Mouse (Mus musculus): Measurements from ENCODE around the gene Grk5.

The Grk5 gene

DNA sequence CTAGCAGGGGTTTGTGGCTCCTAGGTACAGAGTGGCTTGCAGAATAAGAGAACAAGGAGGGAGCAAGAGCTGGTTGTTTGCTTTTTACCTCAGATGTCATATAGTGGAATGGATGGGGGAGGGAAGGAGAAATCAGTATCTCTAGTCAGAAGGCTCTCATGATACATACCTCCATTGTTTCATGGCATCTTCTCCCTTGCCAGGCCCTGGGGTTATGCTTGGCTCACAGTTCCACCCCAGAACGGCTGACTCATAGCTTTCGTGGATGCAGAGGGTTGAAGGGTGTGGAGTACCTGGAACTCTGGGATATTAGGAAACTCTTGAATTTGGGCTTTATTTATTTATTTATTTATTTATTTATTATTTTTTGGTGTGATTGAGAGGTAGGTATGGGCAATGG is 84.0 kb downstream of the Grk5 start:
- no peak for DNase-seq (ENCODE audit: low spot score)

DNA sequence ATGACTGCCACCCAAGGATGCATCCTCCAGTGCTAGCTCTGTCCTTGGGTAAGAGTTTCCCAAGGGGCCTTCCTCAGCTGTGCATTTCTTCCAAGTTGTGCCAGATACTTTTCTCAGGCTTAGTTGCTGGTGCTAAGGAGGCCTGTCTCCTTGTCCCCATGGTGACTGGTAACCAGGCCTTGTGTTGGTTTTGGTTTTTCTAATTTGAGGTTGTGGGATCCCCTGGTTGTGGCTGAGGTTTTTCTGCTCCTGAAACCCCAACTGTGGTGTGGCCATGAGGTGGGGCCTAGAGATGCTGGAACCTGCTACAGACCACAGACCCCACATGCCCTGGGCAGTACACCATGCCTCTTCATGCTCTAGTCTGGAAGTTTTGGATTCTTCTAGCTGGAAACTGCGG is 90.0 kb downstream of the Grk5 start:
- no peak for DNase-seq (ENCODE audit: low spot score)

DNA sequence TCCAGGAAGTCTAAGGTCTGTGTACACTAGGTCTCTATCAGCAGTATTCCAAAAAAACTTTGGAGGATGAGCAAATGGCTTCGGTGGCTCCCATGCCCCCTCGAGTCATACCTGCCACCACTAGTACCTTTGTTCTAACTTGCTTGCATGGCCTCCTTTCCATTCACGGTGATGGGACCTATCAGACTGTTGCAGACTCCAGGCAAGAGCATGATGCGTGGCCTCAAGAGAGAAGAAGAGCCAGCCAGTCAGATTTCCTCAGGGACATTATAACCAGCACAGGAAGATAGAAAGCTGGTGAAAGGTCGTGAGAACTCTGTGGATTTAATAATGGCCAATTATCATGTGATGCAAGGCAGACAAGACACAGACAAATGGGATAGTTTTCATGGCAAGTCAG is 91.8 kb downstream of the Grk5 start:
- no peak for DNase-seq (ENCODE audit: low spot score)

DNA sequence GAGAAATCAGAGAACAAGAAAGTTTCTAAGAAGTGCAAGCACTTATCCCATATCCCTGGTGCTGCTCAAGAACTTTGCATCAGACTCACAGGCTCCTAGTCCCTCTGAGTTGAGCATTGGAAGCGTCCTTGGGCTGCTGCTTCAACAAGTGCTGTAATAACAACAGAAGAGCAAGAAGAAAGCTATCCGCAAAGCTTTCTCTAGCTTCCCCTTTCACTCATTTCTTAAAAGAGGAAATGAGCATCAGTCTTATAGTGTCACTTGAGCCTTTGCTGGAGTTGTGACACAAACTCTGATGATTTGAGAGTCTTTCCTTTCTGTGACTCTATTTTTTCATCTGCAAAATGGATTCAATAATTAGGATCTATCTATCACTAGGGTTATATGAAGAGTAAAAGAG is 92.3 kb downstream of the Grk5 start:
- no peak for DNase-seq (ENCODE audit: low spot score)

DNA sequence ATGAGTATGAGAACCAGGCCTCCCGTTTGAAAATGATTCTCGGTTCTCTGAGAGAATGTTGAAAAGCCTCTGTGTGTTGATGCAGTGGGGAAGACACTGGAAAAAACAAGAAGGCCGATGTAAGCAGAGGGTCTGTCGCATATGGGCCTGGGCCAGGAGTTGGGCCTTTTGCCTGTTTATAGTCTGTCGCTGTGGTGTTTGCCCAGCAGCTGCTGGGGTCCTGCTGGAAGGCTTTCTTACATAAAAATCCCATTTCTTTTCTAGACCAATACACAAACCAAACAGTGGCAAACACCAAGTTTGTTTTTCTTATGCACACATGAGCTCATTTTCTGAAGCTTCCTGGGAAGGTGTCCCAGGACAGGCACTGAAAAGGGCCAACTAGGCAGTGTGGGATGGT is 100.2 kb downstream of the Grk5 start:
- DNase-seq (ENCODE audit: low spot score), result no peak

DNA sequence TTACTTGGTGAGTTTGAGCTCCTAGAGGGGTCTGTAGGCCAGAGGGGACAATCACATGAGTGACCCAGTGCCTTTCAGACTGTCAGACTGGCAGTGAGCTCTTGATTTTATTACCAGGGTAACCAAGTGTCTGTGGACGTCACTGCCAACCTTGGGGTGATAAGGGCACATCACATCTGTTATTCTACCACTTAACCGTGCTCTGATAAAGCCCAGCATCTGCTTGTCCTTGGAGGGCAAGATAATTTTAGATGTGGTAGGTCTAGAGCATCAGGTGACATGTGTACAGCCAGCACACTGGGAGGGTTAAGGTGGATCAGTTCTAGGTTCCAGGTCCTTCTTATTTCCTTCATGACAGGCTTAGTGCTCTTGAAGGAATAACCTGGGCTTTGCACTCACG is 104.7 kb downstream of the Grk5 start:
- DNase-seq (ENCODE audit: low spot score), result no peak

DNA sequence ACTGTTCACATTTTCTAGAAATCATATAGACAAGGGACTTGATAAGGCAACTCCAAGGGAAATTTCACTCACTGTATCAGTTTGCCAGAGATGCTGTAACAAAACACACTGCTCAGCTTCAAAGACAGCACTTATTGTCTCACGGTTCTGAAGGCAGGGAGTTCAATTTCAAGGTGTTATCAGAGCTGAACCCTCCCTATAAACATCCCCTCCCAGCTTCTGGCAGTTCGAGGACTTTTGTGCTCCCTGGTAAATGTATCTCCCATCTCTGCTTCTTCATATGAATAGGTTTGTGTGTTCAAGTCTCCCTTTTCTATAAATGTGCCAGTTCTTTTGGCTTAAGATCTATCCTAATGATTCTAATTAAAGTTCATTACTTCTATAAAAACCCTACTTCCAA is 105.3 kb downstream of the Grk5 start:
- DNase-seq (ENCODE audit: low spot score), result no peak

DNA sequence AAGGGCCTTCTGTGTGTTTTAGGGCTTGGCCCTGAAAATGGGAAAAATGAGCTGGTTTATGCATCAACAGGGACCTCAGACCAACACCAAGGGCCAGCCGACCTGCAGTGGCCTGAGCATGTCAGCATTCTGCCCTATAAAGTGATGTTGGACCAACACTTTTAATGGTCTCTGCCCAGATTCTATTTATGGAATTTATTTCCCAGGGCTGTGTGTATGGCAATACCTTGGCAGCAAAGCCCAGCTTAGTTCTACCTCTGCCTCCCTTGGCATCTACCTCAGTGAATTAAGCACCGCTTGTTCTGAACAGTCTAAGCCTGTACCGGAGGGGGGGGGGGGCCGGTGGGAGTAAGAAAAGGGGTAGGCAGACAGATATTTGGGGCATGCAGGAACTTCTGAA is 108.2 kb downstream of the Grk5 start:
- no peak for DNase-seq (ENCODE audit: low spot score)

DNA sequence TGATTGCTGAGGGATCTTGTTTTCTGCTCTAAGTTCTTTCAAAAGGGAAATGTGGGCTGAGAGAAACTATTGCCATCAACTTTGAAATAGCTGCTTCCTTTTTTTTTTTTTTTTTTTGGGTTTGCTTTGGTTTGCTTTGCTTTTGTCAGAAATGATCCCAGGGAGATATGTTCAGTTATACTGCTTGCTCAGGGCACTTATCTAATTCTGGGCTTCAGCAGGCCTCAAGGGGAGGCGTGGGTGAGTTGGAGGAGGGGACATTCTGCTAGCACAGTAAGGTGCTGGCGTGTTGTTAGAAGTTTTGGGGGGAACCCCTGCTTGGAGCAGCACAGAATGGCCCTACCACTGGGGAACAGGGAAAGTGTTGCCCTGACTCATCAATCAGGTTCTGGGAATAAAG is 110.1 kb downstream of the Grk5 start:
- no peak for DNase-seq (ENCODE audit: low spot score)

DNA sequence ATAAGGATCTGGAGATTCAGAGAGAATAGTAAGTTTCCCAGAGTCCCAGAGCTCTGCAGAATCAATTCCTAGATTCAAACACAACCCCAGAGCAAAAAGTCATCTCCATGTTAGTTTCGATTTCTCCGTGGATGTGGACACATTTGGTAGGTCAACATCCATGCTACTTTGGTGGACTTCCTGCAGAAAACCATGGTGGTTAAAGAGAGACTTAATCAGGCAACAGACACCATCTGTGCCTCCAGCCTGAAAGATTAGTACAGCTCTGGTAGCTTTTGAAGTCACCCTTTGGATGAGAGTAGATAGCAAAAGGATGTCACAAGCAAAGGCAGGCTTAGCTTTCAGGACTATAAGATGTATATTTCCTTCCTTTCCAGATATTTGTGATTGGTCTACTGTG is 111.4 kb downstream of the Grk5 start:
- DNase-seq (ENCODE audit: low spot score), result no peak

DNA sequence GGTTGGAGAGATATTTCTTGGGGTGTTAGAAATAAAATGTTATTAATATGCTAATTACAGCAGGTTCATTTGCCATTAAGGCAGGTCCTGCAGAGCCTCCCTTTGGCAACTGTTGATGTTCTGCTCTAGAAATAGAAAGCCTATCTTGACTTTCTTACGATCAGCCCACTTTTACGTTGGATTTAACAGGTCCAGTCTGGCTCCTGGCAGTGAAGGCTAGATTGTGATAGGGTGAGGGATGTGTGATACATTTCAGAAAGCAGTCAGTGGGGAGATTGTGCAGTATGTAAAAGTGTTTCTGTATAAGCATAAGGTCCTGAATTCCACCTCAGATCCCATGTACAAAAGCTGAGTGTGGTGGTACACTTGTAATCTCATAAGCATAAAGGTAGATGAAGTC is 119.7 kb downstream of the Grk5 start:
- DNase-seq (ENCODE audit: low spot score), result no peak

DNA sequence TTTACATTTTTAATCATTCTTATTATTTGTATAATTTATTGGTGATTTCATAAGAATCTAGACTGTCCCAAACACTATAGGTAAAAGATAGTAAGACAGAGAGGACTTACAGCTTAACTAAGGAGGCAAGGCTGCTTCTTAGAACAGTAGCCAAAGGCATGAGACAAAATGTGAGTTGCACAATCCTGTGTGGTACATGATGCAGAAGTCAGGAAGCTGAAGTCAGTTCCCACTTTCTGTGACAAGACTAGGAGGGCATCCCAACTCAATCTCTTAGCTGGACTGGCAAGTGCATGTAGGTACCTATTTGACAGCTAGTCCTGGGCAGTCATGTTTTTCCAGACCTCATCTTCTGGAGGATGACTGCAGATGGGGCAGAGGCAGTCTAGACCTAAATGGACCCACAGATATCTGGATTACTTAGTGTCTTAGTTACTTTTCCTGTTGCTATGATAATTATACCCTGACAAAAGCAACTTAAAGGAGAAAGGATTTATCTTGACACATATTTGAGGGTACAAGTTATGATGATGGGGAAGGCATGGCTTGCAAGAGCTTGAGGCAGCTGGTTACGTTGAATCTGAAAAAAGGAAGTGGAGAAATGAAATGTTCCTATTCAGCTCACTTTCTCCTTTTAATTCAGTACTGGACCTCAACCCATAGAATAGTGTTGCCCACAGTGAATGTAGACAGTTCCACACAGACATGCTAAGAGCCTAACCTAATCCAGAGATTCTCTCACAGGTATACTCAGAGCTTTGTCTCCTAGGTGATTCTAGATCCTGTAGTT is 128.1 kb downstream of the Grk5 start:
- DNase-seq (ENCODE audit: low spot score), result no peak

DNA sequence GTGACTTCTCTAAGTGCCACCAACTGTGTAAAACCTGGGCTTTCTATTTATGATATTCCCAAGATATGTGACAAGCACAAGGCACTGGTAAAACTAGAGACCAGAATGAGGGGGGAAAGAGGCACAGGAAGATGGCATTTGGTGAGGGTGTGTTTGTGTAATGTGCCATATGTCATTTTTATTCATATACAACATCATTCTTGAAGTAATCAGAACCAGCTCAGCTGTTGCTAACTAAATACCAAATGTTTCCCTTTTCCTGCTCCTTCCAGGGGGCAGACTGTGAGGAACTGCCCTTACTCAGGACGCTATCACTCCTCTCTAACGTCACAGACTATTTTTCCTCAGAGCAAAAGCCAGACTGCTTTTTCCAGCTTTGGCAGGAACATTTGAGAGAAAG is 132.0 kb downstream of the Grk5 start:
- no peak for DNase-seq (ENCODE audit: low spot score)

DNA sequence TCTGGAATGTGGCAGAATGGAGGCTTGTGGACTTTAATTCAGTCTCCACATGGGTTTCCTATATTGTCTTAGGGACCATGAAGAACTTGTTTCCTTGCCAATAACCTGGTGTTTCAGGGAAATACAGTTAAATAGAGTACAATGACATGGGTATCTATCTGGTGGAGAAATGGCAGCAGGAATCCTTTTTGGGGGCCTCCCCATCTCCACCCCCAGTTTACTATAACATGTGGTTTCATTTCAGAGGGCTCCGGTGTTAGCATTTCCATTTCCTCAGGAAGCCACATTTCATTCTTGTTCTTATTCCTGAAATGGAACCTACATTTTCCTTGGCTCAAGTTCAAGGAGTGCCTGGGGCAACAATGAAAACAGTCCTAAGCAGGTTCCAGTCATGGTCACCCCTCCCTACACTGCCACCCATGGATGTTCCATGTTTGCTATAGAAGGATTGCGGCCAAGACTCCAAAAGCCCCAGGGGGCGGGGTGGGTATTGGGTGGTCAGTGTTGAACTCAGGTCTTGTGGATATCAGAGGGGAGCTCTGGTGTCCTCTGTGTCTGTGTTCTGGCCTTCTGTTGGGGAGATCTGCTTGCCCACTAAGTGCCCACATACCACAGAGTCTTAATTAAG is 132.5 kb downstream of the Grk5 start:
- no peak for DNase-seq (ENCODE audit: low spot score)

DNA sequence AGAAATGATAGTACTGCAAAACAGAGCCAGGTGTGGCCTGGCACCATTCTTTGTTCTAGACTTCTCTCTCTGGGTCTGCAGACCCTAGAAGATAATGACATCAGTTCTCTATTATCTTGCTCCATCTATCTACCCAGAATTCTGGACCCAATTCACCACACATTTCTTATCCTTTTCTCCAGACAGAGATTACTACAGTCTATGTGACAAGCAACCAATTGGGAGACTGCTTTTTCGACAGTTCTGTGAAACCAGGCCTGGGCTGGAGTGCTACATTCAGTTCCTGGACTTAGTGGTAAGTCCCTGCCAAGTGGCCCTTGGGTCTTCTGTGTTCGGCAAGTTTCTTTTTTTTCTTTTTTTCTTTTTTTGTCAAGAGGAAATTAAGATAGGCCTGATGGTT is 142.0 kb downstream of the Grk5 start:
- DNase-seq (ENCODE audit: low spot score), result no peak

DNA sequence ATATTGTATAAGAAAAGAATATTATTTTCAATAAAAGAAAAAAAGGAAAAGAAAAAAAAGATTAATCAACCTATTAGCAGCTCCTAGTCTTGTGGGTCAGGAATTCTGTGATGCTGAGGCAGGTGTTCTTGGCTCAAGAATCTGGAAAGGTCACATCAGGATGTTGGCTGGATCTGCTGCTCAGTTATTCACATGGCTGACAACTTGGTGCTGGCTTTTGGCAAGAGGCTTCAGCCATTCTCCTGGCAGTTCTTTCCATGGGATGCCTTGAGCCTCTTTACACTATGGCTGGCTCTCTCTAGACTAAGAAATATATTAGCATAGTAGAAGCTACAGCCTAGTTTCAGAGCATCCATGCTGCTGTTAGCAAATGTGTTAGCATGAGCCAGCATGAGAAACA is 149.6 kb downstream of the Grk5 start:
- DNase-seq (ENCODE audit: low spot score), result no peak

DNA sequence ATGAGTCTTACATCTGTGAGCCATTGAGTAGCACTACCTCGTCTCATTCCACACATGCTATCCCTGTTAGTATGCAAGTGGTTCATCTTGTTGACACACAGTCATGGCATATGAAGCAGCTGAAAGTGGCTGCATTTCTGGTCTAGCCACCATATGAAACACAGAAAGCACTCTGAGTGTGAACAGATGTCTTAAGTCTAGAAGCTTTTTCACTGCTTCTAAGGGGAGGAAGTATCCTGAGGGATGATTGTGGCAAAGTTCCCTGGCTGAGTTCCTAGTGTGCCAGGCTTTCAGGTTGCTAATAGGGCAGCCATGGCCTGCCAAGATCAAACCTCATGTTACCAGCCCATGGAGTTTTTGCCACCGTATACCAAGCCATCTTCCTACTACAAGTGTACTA is 159.1 kb downstream of the Grk5 start:
- no peak for DNase-seq (ENCODE audit: low spot score)

DNA sequence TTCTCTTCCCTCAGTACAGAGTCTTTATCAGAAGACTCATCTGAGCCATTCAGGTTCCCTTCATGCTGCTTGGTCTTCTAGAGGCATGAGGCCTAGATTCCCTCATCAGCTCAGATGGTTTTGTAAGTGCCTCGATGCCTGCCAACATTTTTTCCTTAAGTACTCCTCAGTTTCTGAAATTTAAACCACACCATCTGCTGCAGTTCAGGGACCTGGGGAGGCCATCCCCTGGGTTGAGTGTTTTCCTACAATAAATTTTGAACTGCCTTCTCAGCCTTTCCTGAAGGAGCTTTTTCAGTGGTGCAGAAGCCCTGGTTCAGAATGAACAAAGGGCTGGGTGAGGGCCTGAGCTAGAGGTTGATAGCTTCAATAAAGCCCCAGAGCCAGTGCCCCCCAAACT is 159.9 kb downstream of the Grk5 start:
- DNase-seq (ENCODE audit: low spot score), result no peak

DNA sequence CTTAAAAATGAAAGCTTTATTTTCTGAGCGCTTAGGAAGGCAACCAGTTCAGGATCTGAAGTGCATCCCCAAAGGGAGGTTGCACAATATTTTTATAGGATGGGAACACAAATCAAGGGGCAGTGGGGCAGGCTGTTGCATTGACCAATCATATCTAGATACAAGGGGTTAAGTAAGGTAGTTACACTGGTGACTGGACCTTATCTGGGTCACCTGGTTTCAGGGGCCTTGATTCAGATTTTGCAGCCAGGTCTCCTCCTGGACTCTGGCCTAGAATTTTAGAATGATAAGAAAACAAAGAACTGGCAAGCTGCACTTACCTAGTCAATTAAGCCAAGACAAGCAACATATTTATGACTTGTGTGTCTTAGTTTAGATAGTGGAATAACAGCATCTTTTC is 161.6 kb downstream of the Grk5 start:
- DNase-seq (ENCODE audit: low spot score), result no peak

DNA sequence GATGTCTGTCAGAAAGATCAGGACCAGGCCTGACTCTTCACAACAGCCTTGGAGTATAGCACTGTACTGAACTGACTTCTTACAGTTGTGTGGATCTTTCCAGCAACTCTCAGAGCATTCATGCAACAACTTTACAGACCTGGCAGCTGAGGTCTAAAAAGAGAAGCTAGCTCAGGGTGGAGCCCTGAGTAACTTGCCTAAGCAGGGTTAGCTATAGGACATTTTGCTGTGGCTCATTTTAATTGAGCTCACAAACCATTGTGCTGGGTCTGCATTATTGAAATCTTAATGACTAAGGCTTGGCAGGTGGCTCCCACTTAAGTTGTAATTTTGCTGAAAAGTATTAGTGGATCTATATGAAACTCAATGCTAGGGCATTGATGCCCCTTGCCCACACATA is 162.5 kb downstream of the Grk5 start:
- no peak for DNase-seq (ENCODE audit: low spot score)

DNA sequence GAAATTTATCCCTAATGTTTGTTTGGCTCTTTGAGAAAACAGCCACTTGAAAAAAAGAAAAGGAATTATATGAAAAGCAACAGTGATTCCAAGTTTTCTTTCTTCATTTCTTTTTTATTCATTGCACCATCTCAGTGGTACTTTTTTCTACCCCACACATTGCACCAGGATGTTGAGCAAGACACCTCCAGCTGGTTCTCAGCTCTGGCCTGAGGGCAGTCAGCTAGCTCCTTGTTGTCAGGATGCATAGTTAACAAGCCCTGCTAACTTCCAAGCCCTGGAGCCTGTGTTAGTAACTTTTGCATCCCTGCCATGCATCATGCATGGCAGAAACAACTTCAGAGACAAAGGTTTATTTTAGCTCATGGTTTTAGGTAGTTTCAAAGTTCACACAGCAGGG is 163.2 kb downstream of the Grk5 start:
- DNase-seq (ENCODE audit: low spot score), result no peak

DNA sequence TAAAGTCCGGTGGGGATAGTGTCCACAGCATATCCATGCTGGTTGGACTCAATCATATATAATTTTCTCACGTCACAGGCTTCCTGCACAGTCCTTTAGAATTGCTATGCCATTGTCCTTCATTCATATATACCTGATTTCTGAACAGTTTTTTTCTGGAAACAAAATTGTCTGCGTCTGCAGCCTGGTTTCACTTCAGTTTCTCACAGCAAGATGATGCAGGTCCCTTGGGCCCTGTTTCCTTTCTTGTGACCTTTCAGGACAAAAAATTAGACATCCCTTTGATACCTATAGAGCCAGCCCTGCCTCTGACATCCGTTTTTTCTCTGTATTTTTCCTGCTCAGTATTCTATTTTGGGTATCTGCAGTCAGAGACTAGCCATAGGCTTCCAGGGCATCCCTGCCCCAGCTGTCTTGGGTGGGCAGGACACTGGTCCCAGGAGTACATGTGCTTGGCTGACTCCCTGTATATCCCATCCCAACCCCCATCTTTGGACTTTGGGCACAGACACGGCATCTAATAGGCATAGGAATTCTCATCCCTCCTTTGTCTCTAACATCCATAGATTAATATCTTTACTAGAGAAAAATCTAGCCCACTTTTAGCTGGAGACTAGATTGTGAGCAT is 167.3 kb downstream of the Grk5 start:
- DNase-seq (ENCODE audit: low spot score), result no peak

DNA sequence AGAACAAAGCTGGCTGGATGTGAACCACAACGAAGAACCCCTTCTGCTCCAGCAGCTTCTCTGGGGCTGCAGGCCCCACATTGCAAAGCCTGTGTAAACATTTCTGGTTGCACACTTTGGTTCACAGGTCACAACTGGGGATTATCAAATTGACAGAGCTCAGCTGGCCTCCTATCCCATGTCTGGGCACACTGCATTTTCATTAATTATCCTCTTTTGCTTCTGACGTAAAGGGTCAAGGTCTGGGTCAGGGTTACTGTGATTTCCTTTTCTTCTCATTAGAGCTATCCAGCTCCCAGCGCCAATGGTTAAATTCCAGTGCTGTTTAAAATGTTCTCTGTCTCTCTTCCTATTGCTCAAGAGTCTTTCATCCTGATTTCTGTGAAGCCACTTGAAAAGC is 168.0 kb downstream of the Grk5 start:
- no peak for DNase-seq (ENCODE audit: low spot score)

DNA sequence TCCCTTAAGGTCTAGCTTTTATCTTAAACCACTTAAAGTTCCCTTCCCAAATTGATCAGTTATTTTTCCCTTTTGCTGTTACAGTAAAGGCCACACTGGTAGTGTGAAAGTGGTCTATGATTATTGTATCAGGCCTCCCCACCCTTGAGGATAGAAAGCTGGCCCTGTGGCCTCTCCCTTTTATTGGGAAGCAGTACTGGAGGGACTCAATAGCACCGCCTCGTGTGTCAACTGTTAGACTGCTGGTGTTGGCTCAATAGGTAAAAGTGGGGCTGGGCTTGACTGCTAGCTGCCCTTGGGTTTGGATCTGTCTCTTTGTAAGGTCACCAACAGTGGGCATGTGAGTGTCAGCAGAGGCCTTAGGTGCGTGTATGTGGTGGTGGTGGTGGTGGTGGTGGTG is 174.8 kb downstream of the Grk5 start:
- DNase-seq (ENCODE audit: low spot score), result no peak
